Comparison of ENCODE assay signal across 10 mouse cellular contexts in the genomic region with DNA sequence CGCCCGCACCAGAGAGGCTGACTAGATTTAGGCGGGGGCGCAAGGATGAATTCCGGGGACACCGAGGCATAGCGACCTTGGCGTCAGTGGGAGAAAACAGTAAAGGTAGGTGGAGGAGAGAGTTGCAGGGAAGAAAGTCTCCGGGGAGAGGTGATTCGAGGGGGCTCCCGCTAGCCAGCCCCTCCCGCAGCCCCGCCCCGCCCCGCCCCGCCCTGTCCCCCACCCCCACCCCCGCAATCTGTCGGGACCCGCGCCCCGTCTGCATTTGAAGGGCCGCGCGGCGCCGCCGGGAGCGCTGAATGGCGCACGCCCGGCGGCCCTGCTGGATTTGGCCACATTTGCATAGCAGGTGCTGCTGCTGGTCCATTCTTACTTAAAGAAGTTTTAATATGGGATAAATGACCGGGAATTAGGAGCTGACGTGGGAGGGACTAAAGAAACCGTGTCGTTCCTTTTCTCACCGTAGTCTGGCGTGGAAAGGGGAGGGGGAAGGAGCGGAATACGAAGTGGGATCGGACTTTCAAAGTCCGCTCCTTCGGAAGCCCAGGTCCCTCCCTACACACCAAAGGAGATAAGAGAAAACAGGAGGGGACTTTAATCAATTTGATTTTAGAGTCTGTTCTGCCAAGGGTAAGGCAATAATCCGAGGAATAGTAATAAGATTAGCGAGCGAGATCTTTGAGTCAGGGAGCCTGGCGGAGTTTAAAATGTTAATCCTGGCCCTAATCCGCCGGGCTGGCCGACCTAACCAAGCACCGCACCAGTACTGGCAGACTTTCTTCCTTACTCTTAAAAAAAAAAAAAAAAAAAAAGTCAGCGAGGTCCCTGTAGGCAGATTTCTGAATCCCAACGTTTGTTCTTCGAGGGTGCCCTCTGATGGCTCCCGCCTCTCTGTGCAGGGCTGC. TPM values are rescaled to one million over a fixed set of nuclear protein-coding genes. Genes with fewer than 3 reads are reported as not detected.
DNase-seq lines count a peak whose midpoint lies in the region; ATAC-seq and TF ChIP-seq lines count a peak whose summit lies in the region.
"Had no signal": no experiment of that assay in that cellular context is flagged by ENCODE, and none has a peak within 500 bp of the region (broad histone marks: within the 10 kb centered on the region; RNA-seq: fewer than 3 reads in every experiment).

No protein-coding gene starts in this region.

- no peaks in the 10 kb centered on the region for H3K9me3 ChIP-seq in kidney, embryonic 14.5 days (ENCODE audit: control insufficient read depth, low read length)
- no peaks in the 10 kb centered on the region for H3K9me3 ChIP-seq in hindbrain, embryonic 10.5 days
- no peaks in the 10 kb centered on the region for H3K9me3 ChIP-seq in midbrain, embryonic 16.5 days (replicated peaks; ENCODE audit: control insufficient read depth, low read length, poor library complexity, severe bottlenecking)

- H3K4me3 ChIP-seq in kidney, embryonic 14.5 days (ENCODE audit: low read length) = peak overlapping the region; percentile 19; the same call in 1 of the 2 replicates
- no peak overlapping the region for H3K4me3 ChIP-seq in kidney, adult 2 months (ENCODE audit: insufficient read depth, low read depth, low read length)
- H3K4me3 ChIP-seq in hindbrain, embryonic 10.5 days = peak overlapping the region; percentile 50
- peak overlapping the region; percentile 32 for H3K4me3 ChIP-seq in midbrain, embryonic 16.5 days (ENCODE audit: low read depth, low read length)

- H3K27ac ChIP-seq in kidney, embryonic 14.5 days (ENCODE audit: low read depth, low read length) = no peak overlapping the region
- H3K27ac ChIP-seq in kidney, adult 2 months (ENCODE audit: insufficient read depth, low read depth, low read length) = no peak overlapping the region
- peak overlapping the region; percentile 89 for H3K27ac ChIP-seq in hindbrain, embryonic 10.5 days
- no peak overlapping the region for H3K27ac ChIP-seq in midbrain, embryonic 16.5 days (ENCODE audit: low read length)
- H3K27ac ChIP-seq: liver, embryonic 14.5 days had no signal

- H3K9ac ChIP-seq in kidney, embryonic 14.5 days (ENCODE audit: low read depth, low read length) = no peak overlapping the region
- H3K9ac ChIP-seq in midbrain, embryonic 16.5 days (ENCODE audit: low read depth, low read length) = 0 out of 2 replicates have a peak overlapping the region, but pooled peaks have one; percentile 27
- H3K9ac ChIP-seq: liver, embryonic 14.5 days had no signal

- ATAC-seq in kidney, embryonic 14.5 days (ENCODE audit: low FRiP score, low TSS enrichment) = no peak
- no peak for ATAC-seq in midbrain, embryonic 16.5 days

- WGBS in kidney, embryonic 14.5 days = 1% methylated on average over 55 of the region's 55 CpGs
- 2% methylated on average over 55 of the region's 55 CpGs for WGBS in kidney, adult 2 months
- 1% methylated on average over 55 of the region's 55 CpGs for WGBS in hindbrain, embryonic 10.5 days
- under 1% methylated on average over 45 of the region's 55 CpGs for WGBS in midbrain, embryonic 16.5 days

- DNase-seq in kidney, adult 2 months = no peak
- peak; percentile 66 for DNase-seq in ZHBTc4 (ENCODE audit: low read depth, low spot score)
- DNase-seq in hindbrain, embryonic 10.5 days (ENCODE audit: low spot score) = peak; percentile 68
- no peak for DNase-seq in ovary, postnatal 10 days (ENCODE audit: low spot score)
- DNase-seq in left cerebral cortex, adult 8-10 months (ENCODE audit: low spot score in 2 of 2) = no peak
- DNase-seq in adrenal gland, postnatal 36 days = no peak

- no peak for TF ChIP-seq POLR2A in kidney, adult 2 months (IDR thresholded peaks at IDR 0.05; ENCODE audit: low read depth, low read length)

- H3K4me1 ChIP-seq in kidney, embryonic 14.5 days (ENCODE audit: control insufficient read depth, insufficient read depth, low read length) = peaks cover 6% of the 10 kb centered on the region; the same call in 1 of the 2 replicates
- no peaks in the 10 kb centered on the region for H3K4me1 ChIP-seq in kidney, adult 2 months (ENCODE audit: control insufficient read depth, insufficient read depth, low read length)
- H3K4me1 ChIP-seq in hindbrain, embryonic 10.5 days (replicated peaks) = peaks cover 76% of the 10 kb centered on the region
- peaks cover 10% of the 10 kb centered on the region for H3K4me1 ChIP-seq in midbrain, embryonic 16.5 days (ENCODE audit: control insufficient read depth, insufficient read depth, low read length)

- H3K36me3 ChIP-seq in kidney, embryonic 14.5 days (ENCODE audit: control insufficient read depth, insufficient read depth, low read length) = no peaks in the 10 kb centered on the region
- H3K36me3 ChIP-seq in kidney, adult 2 months (ENCODE audit: control insufficient read depth, insufficient read depth, low read length) = no peaks in the 10 kb centered on the region
- no peaks in the 10 kb centered on the region for H3K36me3 ChIP-seq in hindbrain, embryonic 10.5 days
- H3K36me3 ChIP-seq in midbrain, embryonic 16.5 days (ENCODE audit: control insufficient read depth, insufficient read depth, low read length) = no peaks in the 10 kb centered on the region

- peak overlapping the region; percentile 30 for H3K4me2 ChIP-seq in kidney, embryonic 14.5 days (replicated peaks; ENCODE audit: low read depth, low read length)
- peak overlapping the region; percentile 61 for H3K4me2 ChIP-seq in midbrain, embryonic 16.5 days (ENCODE audit: low read length)

- TF ChIP-seq CTCF in kidney, adult 2 months (conservative IDR thresholded peaks at IDR 0.05; ENCODE audit: insufficient read depth, insufficient read length, low read depth, low read length) = no peak

- H3K27me3 ChIP-seq in kidney, embryonic 14.5 days (ENCODE audit: control insufficient read depth, insufficient read depth, low read length) = peaks cover 94% of the 10 kb centered on the region
- H3K27me3 ChIP-seq in kidney, adult 2 months (replicated peaks; ENCODE audit: control insufficient read depth, insufficient read depth, low read length) = peaks cover 2% of the 10 kb centered on the region; the same call in 1 of the 2 replicates
- peaks cover 100% of the 10 kb centered on the region for H3K27me3 ChIP-seq in hindbrain, embryonic 10.5 days (ENCODE audit: insufficient read depth, poor library complexity, severe bottlenecking)
- peaks cover 50% of the 10 kb centered on the region for H3K27me3 ChIP-seq in midbrain, embryonic 16.5 days (ENCODE audit: control insufficient read depth, insufficient read depth, low read depth, low read length)

RNA-seq across cellular contexts. Expression of a gene that starts 7.3 kb away (rescaled TPM):
- not detected in 2 replicates for polyA plus RNA-seq in kidney, embryonic 14.5 days (2014; fragmentation: Nextera tagmentation; extraction: Ambion mirVana)
- not detected in 2 replicates for polyA plus RNA-seq in kidney, adult 2 months (2012; rRNA removed)
- 28.4 and 33.7 TPM in 2 replicates for polyA plus RNA-seq in hindbrain, embryonic 10.5 days (2016; fragmentation: Nextera tagmentation; extraction: Ambion mirVana)
- polyA plus RNA-seq in midbrain, embryonic 16.5 days (2015; fragmentation: Nextera tagmentation; extraction: Ambion mirVana) = 2.3 and 3.2 TPM in 2 replicates
- not detected for total RNA-seq in left cerebral cortex, adult 8-10 months (2022)
- not detected for total RNA-seq in adrenal gland, postnatal 36 days (2021)
- total RNA-seq: MEL had no signal
- polyA plus RNA-seq: liver, embryonic 14.5 days had no signal

RNA-seq across cellular contexts. Expression of a gene that starts 37.1 kb away (rescaled TPM):
- polyA plus RNA-seq in kidney, embryonic 14.5 days (2014; fragmentation: Nextera tagmentation; extraction: Ambion mirVana) = 19.2 and 20.8 TPM in 2 replicates
- 50.5 and 57.2 TPM in 2 replicates for polyA plus RNA-seq in kidney, adult 2 months (2012; rRNA removed)
- polyA plus RNA-seq in hindbrain, embryonic 10.5 days (2016; fragmentation: Nextera tagmentation; extraction: Ambion mirVana) = 6.1 and 12.5 TPM in 2 replicates
- 12.3 and 21.0 TPM in 2 replicates for polyA plus RNA-seq in midbrain, embryonic 16.5 days (2015; fragmentation: Nextera tagmentation; extraction: Ambion mirVana)
- 100 to 1,000 TPM; 124 to 142 (median 136) TPM for total RNA-seq in left cerebral cortex, adult 8-10 months (2022)
- 10 to 100 TPM; 34.9 to 36.1 TPM for total RNA-seq in adrenal gland, postnatal 36 days (2021)
- total RNA-seq: MEL had no signal

Comparison
In these comparisons a context has a peak if more than half of its experiments do, and no peak if none do; other contexts are left out.
1. DNase-seq: peak in ZHBTc4 (single experiment) and hindbrain, embryonic 10.5 days (single experiment); none in kidney, adult 2 months (single experiment), ovary, postnatal 10 days (single experiment), left cerebral cortex, adult 8-10 months (0 of 2) and adrenal gland, postnatal 36 days (0 of 2).